Mouse (Mus musculus): Measurements from ENCODE around the gene Tnks1bp1.
A peak's percentile ranks its signal among the peaks of the same experiment; 100 is the strongest.

Gene Tnks1bp1

GRCm38 (mm10) chr2:85091325-85091724, 43.5 kb downstream of the Tnks1bp1 start:
- no peak for DNase-seq (ENCODE audit: low spot score)

GRCm38 (mm10) chr2:85093376-85093775, 45.6 kb downstream of the Tnks1bp1 start:
- no peak for DNase-seq (ENCODE audit: low spot score)

- DNase-seq (ENCODE audit: low spot score), result peak; percentile 44
These were observed 48.1 kb downstream of the Tnks1bp1 start for GRCm38 (mm10) chr2:85095906-85096305.

GRCm38 (mm10) chr2:85098014-85098413, 50.2 kb downstream of the Tnks1bp1 start:
- DNase-seq (ENCODE audit: low spot score), result no peak

GRCm38 (mm10) chr2:85098824-85099511, 51.1 kb downstream of the Tnks1bp1 start:
- peak; percentile 46 for DNase-seq (ENCODE audit: low spot score)

GRCm38 (mm10) chr2:85103201-85103600, 55.4 kb downstream of the Tnks1bp1 start:
- no peak for DNase-seq (ENCODE audit: low spot score)

GRCm38 (mm10) chr2:85105426-85106013, 57.7 kb downstream of the Tnks1bp1 start:
- DNase-seq (ENCODE audit: low spot score), result no peak

- no peak for DNase-seq (ENCODE audit: low spot score)
These were observed 58.4 kb downstream of the Tnks1bp1 start for GRCm38 (mm10) chr2:85106068-85106790.

- no peak for DNase-seq (ENCODE audit: low spot score)
These were observed 59.1 kb downstream of the Tnks1bp1 start for GRCm38 (mm10) chr2:85106941-85107340.

GRCm38 (mm10) chr2:85110288-85110875, 62.6 kb downstream of the Tnks1bp1 start:
- no peak for DNase-seq (ENCODE audit: low spot score)
